Mouse (Mus musculus) testis, postnatal 14 days (tissue): Measurements from ENCODE around the gene Camkmt.
A peak's percentile ranks its signal among the peaks of the same experiment; 100 is the strongest.

Experiments
- DNase-seq: peaks from one replicate; pipeline ENCODE4 v3.0.0; 2021; ENCODE audit warnings: low spot score

Camkmt gene

GRCm38 (mm10) chr17:85463497-85464392 is 373.4 kb downstream of the Camkmt start:
- no peak for DNase-seq

- no peak for DNase-seq
Measured at GRCm38 (mm10) chr17:85464466-85465411, 374.4 kb downstream of the Camkmt start.

DNA sequence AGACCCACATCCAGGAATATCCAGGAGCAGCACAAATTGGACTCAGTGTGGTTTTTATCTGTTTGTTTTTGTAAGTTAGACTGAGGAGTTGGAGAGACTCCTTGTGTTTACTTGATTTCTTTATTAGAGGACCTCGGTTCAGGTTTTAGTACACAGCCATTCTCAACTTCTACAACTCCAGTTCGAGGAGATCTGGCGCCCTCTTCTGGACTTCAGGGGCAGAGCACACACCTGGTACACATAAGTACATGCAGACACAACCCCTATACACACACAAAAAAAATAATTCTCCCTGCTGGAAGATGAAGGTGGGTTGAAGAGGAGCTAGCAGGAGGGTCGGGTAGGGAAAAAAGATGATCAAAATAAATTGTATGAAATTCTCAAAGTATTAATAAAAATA is 379.4 kb downstream of the Camkmt start:
- no peak for DNase-seq

DNA sequence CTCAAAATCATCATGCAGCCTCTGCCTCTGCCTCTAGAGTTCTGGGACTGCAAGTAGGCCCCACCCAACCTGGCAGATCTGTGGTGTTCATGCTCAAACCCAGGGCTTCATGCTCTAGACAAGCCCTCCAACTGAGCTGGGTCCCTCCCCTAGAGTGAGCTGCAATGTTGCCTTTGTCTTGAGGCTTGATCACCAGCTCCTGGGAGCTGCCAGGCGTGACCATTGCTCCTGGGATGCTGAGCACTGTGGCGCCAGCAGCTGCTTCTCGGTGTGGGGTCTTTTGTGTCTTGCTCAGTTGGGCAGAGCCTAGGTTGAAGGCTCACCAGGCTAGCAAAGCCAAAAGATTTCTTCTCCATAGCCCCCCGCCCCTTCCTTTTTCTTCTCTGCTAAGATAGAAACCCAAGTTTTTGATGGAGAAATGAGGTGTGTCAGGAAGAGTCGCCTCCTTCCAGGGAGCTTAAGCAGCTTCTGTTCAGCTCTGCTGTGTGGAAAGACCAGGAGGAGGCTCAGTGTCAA is 382.4 kb downstream of the Camkmt start:
- no peak for DNase-seq

DNA sequence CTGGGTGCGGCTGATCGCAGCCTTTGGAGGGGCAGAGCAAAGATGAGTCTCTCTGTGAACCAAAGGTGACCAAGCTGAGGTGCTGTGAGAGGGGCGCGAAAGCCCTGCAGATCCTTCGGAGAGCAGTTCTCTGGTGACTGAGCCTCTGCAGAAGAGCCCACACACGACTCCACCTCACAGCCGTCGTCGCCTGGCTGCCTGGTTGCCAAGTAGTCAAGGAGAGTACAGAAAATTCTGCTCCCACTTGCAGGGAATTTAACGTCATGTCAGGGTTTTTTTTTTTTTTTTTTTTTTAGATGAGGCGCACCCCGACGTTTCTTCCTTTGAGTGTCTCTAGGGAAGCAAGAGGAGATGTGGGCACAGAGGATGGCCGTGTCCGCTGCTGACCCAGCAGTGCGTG is 382.9 kb downstream of the Camkmt start:
- DNase-seq: no peak

GRCm38 (mm10) chr17:85473881-85474280 is 383.5 kb downstream of the Camkmt start:
- no peak for DNase-seq

GRCm38 (mm10) chr17:85481241-85481640 is 390.9 kb downstream of the Camkmt start:
- no peak for DNase-seq

DNA sequence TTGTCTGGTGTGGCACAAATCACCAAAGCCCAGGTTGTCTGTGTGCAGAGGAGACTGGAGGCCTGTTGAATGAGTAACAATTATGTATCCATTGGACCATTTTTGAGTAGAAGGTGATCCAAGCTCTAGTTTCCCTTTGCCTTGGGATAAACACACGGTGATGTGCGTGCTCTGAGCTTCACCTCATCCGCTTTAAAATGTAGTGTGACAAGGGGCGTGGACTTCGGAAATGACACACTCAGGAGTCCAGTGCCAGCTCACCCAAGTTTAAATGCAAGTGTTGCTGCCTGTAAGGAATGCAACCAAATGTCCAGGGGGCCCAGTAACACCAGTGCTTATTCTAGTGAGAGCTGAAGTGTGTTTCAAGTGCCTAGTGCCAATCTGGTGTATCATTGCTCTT is 392.7 kb downstream of the Camkmt start:
- DNase-seq: no peak

GRCm38 (mm10) chr17:85484015-85484414 is 393.7 kb downstream of the Camkmt start:
- DNase-seq: no peak

DNA sequence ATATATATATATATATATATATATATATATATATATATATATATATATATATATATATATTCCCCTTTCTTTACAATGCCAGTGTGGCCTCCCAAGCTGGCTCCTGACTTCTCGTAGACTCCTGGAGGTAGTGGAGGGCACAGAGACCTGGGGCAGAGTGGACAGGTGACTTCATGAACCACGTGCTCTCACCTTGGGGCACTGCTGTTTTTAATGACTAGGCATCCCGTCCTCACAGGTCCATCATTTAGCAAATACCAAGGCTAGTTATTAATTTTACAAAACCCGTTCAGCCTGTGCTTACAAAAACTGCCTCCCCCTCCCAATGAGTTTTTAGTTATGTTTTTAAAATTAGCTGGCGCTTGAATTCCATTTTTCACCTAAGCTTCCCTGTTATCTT is 394.2 kb downstream of the Camkmt start:
- DNase-seq: no peak

GRCm38 (mm10) chr17:85485065-85485945 is 395.0 kb downstream of the Camkmt start:
- DNase-seq: no peak

DNA sequence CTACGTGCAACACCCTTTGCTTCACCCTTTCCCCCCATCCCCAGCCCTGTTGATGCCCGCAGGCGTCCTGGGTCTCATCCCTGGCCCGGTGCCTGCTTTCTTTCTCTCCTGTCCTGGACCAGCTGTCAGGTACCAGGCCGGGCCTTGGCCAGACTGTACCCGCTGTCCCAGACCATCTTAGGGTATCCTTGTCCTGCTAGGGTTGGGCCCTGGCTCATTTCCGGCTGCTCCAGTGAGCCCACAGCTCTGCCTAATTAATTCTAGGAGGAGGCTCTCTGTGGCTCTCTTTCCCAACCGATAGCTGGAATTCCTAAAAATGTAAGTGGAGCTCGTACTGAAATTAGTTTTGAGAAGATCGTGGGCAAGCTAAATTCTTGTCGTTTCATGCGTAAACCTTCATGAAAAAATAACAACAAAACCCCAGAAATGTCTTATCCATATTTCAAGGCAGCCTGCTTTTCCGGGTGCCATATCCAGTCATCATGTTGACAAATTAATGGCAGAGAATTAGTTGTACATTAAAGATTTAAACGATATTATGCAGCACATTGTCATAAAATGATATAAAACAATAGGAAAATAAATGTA is 395.7 kb downstream of the Camkmt start:
- no peak for DNase-seq

DNA sequence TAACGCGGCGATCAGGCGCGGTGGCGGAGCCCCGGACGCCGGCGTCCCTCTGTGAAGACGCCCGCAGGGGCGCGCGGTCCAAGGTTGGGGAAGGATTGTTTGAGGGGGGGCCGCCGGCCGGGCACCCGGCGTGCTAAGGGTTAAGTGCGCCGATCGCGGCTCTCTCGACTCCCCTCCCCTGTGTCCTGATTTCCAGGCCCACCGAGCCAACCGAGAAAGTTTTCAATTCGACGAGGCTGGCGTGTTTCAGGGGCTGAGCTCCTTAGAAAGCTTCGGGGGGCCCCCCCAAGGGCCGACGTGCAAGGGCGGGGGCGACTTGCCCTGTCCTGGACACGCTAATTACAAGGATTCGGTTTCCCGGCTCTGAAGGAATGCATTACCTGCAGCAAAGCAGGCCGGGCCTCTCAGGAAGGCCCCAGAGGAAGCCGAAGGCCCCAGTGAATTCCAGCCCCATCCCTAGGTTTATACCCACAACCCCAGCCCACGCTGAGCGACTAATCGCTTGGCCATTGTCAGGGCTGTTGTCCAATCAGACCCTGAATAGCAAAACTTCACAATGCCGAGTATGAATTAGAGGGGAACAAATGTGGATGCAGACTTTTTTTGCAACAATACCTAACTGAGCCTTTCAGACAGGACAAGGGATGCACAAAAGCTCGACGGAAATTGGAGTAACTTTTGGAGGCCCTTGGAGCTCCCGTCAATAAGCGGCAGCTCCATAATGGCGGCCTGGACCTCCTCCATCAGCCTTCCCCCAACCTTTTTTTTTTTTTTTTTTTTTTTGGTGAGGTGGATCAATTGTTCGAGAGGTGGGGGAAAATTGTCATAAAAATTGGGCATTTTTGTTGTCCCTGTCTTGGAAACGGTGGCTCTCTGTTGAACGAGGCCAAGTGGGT is 396.5 kb downstream of the Camkmt start:
- peak; percentile 22 for DNase-seq

- DNase-seq: no peak
Measured at GRCm38 (mm10) chr17:85487531-85487930, 397.2 kb downstream of the Camkmt start.

GRCm38 (mm10) chr17:85488601-85489487 is 398.5 kb downstream of the Camkmt start:
- DNase-seq: no peak

DNA sequence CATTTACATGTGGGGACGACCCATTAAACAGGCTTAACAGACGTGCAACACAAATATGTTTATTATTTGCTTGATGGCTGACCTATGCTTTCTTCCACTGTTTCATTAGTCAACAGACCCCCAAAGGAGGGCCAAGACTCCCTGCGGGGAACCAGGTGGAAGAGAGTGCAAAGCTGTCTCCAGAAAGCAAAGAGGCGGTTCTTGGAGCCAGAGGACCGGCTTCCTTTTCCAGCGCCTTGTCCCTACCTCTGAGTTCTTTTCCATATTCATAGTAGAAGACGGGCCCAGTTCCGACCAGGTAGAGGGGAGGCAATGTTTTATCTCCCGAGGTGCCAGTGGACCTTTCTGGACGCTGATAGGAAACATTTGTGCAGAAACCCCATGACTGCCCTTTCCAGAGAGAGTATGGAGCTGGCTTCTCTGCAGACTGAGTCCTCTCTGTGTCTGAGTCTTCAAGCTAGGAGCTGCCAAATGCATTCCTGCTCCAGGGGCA is 399.2 kb downstream of the Camkmt start:
- no peak for DNase-seq

DNA sequence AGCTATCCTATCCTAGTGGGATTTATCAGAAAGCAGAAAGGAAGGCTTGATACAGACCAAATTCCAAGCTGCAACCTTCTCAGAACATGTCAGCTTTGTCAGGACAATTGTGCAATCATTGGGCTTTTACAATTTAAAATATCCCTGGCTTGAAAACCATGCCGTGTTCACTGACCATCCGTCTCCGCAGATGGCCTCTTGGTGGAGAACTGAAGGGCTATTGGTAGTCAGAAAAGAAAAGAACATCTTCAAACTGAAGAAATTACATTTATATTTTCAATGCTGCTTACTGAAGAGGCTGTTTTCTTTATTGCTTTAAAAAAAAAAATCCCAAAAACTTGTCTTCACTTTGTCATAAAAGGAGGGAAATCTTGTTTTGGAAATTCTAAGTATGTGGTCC is 401.1 kb downstream of the Camkmt start:
- no peak for DNase-seq

DNA sequence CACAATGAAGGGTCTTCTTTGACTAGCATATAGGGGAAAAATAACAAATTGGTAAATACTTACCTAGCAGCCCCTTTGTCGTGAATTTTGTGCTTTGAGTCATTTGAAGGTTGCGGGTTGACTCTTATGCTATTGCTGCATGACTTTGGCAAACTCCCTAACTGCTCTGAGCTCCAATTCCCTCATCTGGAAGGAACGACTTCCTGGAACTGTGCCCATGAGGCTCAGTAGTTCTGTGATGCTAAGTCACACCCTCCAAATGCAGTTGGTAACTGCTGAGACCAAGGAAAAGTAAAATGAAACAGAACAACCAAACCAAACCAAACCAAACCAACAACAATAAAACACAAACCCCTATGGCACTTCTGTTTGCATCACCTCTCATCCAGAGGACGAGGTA is 403.2 kb downstream of the Camkmt start:
- DNase-seq: no peak
